Mouse (Mus musculus): Measurements from ENCODE around the gene Adra1d. TPM values are rescaled to one million over a fixed set of nuclear protein-coding genes. Genes with fewer than 3 reads are reported as not detected.
A peak's percentile ranks its signal among the peaks of the same experiment; 100 is the strongest.

The Adra1d gene
- polyA plus RNA-seq, 1 experiment, result 0.48 TPM

DNA sequence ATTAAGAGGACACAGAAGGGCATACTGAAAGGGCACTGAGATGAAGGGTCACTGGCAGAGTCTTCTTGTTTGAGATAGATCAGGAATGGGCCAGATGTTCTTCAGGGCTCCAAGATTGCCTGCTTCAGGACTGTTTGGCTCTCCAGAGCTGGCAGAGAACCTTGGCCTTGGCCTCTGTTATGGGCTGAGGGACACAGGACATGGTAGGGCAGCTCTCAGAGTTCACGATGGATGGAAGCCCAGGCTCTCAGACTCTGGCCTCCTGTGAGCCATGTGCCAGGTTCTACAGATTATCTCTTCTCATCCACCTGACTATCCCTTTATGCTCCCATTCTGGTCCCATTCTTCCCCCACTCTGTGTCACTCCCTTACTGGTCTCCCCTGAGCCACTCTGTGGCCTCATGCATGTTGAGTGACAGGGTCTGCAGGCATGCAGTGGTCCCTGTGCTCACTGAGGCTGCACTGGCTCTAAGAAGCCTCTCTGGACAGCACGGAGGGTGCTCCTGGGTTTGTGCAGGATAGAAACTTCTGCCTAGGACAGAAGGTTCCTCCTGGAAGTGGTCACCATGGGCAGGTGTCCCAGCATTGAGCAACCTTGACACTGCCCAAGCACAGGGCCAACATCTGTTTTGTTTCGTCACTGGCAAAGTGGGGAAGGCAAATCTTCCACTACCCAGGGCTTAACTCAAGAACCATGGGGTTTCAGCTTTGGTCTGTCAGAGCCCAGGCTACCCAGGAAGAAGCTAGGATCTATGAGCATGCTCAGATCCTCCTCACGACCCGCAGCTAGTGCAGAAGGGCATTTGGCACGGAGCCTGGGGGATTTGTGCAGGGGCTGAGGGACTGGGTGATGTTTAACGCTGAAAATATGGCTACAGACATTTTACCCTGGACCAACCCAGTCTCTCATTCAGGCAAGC, 10.1 kb downstream of the Adra1d start:
- TF ChIP-seq CTCF (IDR thresholded peaks at IDR 0.05; ENCODE audit: borderline replicate concordance, extremely low read depth, insufficient read depth, insufficient read length) (no peak), POLR2A (IDR thresholded peaks at IDR 0.05; ENCODE audit: borderline replicate concordance, extremely low read depth, insufficient read depth, insufficient read length, poor library complexity, severe bottlenecking) (no peak)
- no peak for DNase-seq (ENCODE audit: low read depth)

GRCm38 (mm10) chr2:131550906-131551305, 11.2 kb downstream of the Adra1d start:
- DNase-seq (ENCODE audit: low read depth), result no peak
- TF ChIP-seq POLR2A (IDR thresholded peaks at IDR 0.05; ENCODE audit: borderline replicate concordance, extremely low read depth, insufficient read depth, insufficient read length, poor library complexity, severe bottlenecking), result no peak
- no peak for TF ChIP-seq CTCF (IDR thresholded peaks at IDR 0.05; ENCODE audit: borderline replicate concordance, extremely low read depth, insufficient read depth, insufficient read length)

GRCm38 (mm10) chr2:131550474-131550873, 11.6 kb downstream of the Adra1d start:
- TF ChIP-seq POLR2A (IDR thresholded peaks at IDR 0.05; ENCODE audit: borderline replicate concordance, extremely low read depth, insufficient read depth, insufficient read length, poor library complexity, severe bottlenecking), result no peak
- no peak for TF ChIP-seq CTCF (IDR thresholded peaks at IDR 0.05; ENCODE audit: borderline replicate concordance, extremely low read depth, insufficient read depth, insufficient read length)
- no peak for DNase-seq (ENCODE audit: low read depth)

- TF ChIP-seq CTCF (IDR thresholded peaks at IDR 0.05; ENCODE audit: borderline replicate concordance, extremely low read depth, insufficient read depth, insufficient read length) (no peak), POLR2A (IDR thresholded peaks at IDR 0.05; ENCODE audit: borderline replicate concordance, extremely low read depth, insufficient read depth, insufficient read length, poor library complexity, severe bottlenecking) (no peak)
- no peak for DNase-seq (ENCODE audit: low read depth)
Observed at GRCm38 (mm10) chr2:131549090-131549489, 13.0 kb downstream of the Adra1d start.

GRCm38 (mm10) chr2:131548330-131548729, 13.8 kb downstream of the Adra1d start:
- no peak for DNase-seq (ENCODE audit: low read depth)
- TF ChIP-seq POLR2A (IDR thresholded peaks at IDR 0.05; ENCODE audit: borderline replicate concordance, extremely low read depth, insufficient read depth, insufficient read length, poor library complexity, severe bottlenecking) (no peak), CTCF (IDR thresholded peaks at IDR 0.05; ENCODE audit: borderline replicate concordance, extremely low read depth, insufficient read depth, insufficient read length) (no peak)

DNA sequence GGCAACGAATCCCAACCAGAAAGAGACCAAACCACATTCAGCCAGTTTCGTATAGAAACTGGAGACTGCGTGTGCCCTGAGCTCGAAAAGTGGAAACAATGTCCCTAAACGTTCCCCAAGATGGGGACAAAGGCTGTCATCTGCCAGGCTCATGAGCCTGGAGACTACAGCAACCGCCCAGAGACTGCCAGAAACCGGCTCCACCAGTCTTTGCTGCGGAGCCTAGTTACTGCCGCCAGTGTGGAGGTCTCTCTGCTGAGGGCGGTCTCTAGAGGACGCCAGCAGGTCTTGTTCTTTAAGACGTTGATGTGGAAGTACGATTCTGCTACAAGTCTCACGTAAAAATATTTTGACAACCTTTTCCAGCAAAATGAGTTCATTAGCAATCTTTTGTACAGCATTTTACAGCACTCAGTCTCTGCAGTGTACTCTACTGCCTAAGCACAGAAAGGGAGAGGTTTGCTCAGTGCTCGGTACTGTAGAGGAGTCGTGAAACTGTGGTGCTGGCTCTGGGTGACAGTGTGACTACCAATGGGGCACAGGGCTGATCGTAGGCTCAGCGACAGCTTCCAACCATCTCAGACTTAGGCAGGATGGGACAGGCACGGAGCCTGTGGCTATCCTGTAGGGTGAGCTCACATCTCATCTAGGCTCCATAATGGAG, 15.2 kb downstream of the Adra1d start:
- DNase-seq (ENCODE audit: low read depth), result peak; percentile 66
- no peak for TF ChIP-seq POLR2A (IDR thresholded peaks at IDR 0.05; ENCODE audit: borderline replicate concordance, extremely low read depth, insufficient read depth, insufficient read length, poor library complexity, severe bottlenecking)
- no peak for TF ChIP-seq CTCF (IDR thresholded peaks at IDR 0.05; ENCODE audit: borderline replicate concordance, extremely low read depth, insufficient read depth, insufficient read length)

DNA sequence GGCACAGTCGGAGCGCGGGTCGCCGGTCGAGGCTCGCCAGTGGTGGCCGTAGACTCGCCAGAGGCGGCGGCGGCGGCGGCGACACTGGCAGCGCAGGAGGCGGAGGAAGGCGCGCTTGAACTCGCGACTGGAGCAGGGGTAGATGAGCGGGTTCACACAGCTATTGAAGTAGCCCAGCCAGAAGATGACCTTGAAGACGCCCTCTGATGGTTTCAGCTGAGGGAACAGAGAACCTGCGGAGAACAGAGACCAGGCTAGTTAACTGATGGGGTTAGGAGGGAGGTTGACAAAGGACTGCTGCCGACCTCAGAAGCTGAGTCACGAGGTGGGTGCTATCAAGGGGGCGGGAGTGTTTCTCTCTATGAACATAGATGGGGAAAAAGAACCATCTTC, 15.8 kb downstream of the Adra1d start:
- DNase-seq (ENCODE audit: low read depth), result no peak
- TF ChIP-seq CTCF (IDR thresholded peaks at IDR 0.05; ENCODE audit: borderline replicate concordance, extremely low read depth, insufficient read depth, insufficient read length) (no peak), POLR2A (IDR thresholded peaks at IDR 0.05; ENCODE audit: borderline replicate concordance, extremely low read depth, insufficient read depth, insufficient read length, poor library complexity, severe bottlenecking) (no peak)

GRCm38 (mm10) chr2:131545386-131546307, 16.4 kb downstream of the Adra1d start:
- peak; percentile 73 for DNase-seq (ENCODE audit: low read depth)
- TF ChIP-seq CTCF (IDR thresholded peaks at IDR 0.05; ENCODE audit: borderline replicate concordance, extremely low read depth, insufficient read depth, insufficient read length) (peak; percentile 59), POLR2A (IDR thresholded peaks at IDR 0.05; ENCODE audit: borderline replicate concordance, extremely low read depth, insufficient read depth, insufficient read length, poor library complexity, severe bottlenecking) (no peak)

DNA sequence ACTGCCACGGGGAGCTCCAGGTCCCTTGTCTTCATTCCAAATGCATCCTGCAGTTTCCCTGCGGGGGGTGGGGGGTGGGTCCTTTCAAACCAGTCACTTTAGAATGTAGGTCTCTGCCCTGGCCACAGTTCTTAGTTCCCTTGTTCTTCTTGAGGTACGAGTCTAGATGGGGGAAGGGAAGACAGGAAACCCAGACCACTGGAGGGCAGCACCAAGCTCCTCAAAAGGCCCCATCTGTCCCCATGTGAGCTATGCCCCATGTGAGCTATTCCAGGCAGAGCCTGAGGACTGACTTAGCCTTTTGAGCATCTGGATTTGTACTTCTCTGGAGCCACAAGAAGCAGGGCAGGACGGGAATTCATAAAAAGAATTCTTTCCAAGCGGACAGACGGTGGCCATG, 19.6 kb downstream of the Adra1d start:
- no peak for DNase-seq (ENCODE audit: low read depth)
- TF ChIP-seq POLR2A (IDR thresholded peaks at IDR 0.05; ENCODE audit: borderline replicate concordance, extremely low read depth, insufficient read depth, insufficient read length, poor library complexity, severe bottlenecking) (no peak), CTCF (IDR thresholded peaks at IDR 0.05; ENCODE audit: borderline replicate concordance, extremely low read depth, insufficient read depth, insufficient read length) (peak; percentile 19; the same call in 1 of the 2 replicates)

DNA sequence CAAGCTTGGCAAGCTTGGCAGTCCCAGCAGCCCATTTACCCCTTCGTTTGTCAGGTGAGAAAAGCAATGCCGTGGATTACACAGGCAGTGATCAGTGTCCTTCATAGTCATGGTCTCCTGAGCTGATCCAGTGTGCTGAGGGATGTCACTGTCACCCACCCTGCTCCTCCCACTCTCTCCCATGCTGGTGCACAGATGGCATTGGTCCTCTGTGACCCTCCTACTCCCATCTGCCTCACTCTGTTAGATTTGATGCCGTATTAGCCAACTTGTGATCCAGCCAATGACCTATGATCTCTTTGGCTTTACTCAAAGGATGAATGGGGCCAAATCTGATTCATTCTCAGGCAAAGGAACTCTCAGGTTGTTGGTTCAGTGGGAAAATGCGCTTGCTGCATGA, 20.4 kb downstream of the Adra1d start:
- peak; percentile 33 for DNase-seq (ENCODE audit: low read depth)
- TF ChIP-seq CTCF (IDR thresholded peaks at IDR 0.05; ENCODE audit: borderline replicate concordance, extremely low read depth, insufficient read depth, insufficient read length) (no peak), POLR2A (IDR thresholded peaks at IDR 0.05; ENCODE audit: borderline replicate concordance, extremely low read depth, insufficient read depth, insufficient read length, poor library complexity, severe bottlenecking) (no peak)

GRCm38 (mm10) chr2:131539780-131540179, 22.3 kb downstream of the Adra1d start:
- DNase-seq (ENCODE audit: low read depth), result no peak
- TF ChIP-seq POLR2A (IDR thresholded peaks at IDR 0.05; ENCODE audit: borderline replicate concordance, extremely low read depth, insufficient read depth, insufficient read length, poor library complexity, severe bottlenecking), result no peak
- no peak for TF ChIP-seq CTCF (IDR thresholded peaks at IDR 0.05; ENCODE audit: borderline replicate concordance, extremely low read depth, insufficient read depth, insufficient read length)

Measured in brain, embryonic 14.5 days (tissue).